Mouse (Mus musculus): ENCODE results near the gene Sv2a. TPM values are rescaled to one million over a fixed set of nuclear protein-coding genes. Genes with fewer than 3 reads are reported as not detected.
"Not testable (repeated sequence)": the region's sequence is repeated elsewhere in the genome, so short reads cannot be mapped to it uniquely, and the experiment has no call there.

Sv2a gene
- total RNA-seq, 2 experiments from 2014 or later = 429 to 445 TPM

GRCm38 (mm10) chr3:96219191-96219641, 38.3 kb downstream of the Sv2a start:
- peak in 1 of 2 experiments; percentile 20 for DNase-seq (ENCODE audit: low spot score in 2 of 2)

DNA sequence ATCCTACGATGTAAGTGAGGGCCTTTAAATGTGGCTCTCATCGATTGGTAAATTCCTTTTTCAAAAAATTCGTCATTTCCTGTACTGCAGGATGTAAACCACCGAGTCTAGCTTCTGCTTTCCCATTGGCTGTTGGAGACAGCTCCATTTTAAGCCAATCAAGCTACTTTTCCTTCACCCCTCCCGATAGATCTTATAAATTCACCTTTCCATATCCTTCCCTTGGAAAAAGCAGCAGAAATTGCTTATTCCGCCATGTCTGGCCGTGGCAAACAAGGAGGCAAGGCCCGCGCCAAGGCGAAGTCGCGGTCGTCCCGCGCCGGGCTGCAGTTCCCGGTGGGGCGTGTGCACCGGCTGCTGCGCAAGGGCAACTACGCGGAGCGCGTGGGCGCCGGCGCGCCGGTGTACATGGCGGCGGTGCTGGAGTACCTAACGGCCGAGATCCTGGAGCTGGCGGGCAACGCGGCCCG, 38.7 kb downstream of the Sv2a start, which contains the start of the genes Bola1 and Hist2h2ab:
Gene Bola1, minus strand, starts transcription at position 49 of the 470 bp plus-strand sequence.
Gene Hist2h2ab, plus strand, starts transcription at position 205 of the 470 bp plus-strand sequence.
- DNase-seq (ENCODE audit: low spot score in 2 of 2) = peak; percentile 53 to 77

DNA sequence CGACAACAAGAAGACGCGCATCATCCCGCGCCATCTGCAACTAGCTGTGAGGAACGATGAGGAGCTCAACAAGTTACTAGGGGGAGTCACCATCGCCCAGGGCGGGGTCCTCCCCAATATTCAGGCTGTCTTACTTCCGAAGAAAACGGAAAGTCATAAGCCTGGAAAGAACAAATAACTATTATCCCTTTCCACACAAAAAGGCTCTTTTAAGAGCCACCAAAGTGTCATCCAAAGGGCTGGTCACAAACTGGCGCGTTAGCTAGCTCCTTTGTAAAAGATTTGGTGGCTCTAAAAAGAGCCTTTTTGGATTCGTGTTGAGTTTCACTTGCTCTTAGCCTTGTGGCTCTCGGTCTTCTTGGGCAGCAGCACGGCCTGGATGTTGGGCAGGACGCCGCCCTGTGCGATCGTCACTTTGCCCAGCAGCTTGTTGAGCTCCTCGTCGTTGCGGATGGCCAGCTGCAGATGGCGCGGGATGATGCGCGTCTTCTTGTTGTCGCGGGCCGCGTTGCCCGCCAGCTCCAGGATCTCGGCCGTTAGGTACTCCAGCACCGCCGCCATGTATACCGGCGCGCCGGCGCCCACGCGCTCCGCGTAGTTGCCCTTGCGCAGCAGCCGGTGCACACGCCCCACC, 39.3 kb downstream of the Sv2a start:
- DNase-seq (ENCODE audit: low spot score in 2 of 2) = not testable (repeated sequence)

DNA sequence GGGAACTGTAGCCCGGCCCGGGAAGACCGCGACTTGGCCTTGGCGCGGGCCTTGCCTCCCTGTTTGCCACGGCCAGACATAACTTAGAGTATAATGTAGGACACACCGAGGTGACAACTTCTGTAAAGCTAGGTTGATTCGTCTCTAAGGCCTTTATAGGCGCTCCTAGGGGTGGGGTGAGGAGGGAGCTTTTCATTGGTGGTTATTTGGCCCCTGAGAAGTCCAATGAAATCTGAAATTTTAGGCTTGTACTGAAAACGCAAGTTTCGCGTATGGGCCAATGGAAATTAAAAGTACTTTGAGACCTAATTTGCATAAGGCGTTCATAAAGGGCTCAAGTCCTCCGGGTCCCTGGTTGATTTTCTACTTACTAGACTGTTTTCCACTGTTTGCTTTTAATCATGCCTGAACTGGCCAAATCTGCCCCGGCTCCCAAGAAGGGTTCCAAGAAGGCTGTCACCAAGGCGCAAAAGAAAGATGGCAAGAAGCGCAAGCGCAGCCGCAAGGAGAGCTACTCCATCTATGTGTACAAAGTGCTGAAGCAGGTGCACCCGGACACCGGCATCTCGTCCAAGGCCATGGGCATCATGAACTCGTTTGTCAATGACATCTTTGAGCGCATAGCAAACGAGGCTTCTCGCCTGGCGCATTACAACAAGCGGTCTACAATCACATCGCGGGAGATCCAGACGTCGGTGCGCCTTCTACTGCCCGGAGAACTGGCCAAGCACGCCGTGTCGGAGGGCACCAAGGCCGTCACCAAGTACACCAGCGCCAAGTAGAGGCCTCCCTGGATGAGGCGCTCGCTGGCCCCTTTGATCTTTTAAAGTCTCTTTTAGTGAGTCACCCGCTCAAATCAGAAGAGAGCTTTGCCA, 40.1 kb downstream of the Sv2a start, which contains the start of the genes Hist2h2ac and Hist2h2be:
Gene Hist2h2ac, minus strand, starts transcription at position 116 of the 875 bp plus-strand sequence.
Gene Hist2h2be, plus strand, starts transcription at position 355 of the 875 bp plus-strand sequence.
- DNase-seq (ENCODE audit: low spot score in 2 of 2) = peak; percentile 75 to 85

GRCm38 (mm10) chr3:96221640-96222038, 40.7 kb downstream of the Sv2a start:
- no peak for DNase-seq (ENCODE audit: low spot score in 2 of 2)

GRCm38 (mm10) chr3:96222774-96223173, 41.8 kb downstream of the Sv2a start:
- DNase-seq (ENCODE audit: low spot score in 2 of 2) = no peak

GRCm38 (mm10) chr3:96225421-96225820, 44.5 kb downstream of the Sv2a start:
- no peak for DNase-seq (ENCODE audit: low spot score in 2 of 2)

DNA sequence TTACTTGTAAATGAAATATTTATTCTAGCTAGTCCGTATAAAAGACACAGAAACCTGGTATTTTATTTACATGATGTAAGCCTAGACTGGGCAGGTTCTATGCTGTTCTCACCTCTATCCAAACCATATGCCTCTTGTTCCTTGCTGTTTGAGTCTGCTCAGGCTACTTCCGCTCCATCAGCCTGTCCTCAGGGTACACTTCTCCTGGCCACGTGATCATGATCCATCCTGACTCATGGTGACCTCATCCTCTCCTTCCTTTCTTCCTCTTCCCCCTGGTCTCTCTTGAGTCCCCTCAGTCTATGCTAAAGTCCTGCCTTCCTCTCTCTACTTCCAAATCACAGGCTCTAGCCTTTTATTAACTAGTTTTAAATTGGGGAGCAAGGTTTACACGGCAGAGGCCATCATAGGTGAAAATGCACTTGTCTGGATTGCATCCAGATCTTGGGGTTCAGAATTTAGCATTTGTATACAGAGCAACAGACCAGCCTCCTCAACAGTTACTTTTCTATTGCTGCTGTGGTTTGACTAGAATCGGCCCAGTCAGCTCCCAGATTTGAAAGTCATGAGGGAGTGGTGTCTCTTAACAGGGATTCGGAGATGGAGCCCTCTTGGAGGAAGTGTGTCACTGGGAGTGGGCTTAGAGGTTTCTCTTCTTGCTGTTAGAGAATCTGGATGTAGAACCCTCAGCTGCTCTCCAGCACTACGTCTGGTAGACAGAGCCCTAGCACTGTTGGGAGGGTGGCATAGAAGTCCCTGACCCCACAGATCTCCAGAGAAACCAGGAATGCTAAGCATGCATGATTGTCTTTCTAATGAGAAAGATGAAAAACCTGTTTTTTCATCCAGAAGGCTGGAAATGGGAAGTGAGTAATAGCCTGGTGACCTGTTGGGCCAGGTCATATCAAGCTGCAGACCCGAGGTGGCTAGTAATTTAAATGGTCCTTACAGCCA, 46.0 kb downstream of the Sv2a start:
- DNase-seq (ENCODE audit: low spot score in 2 of 2) = no peak

GRCm38 (mm10) chr3:96228828-96229227, 47.9 kb downstream of the Sv2a start:
- no peak for DNase-seq (ENCODE audit: low spot score in 2 of 2)

GRCm38 (mm10) chr3:96230404-96230803, 49.5 kb downstream of the Sv2a start:
- no peak for DNase-seq (ENCODE audit: low spot score in 2 of 2)

GRCm38 (mm10) chr3:96230910-96231757, 50.2 kb downstream of the Sv2a start:
- no peak for DNase-seq (ENCODE audit: low spot score in 2 of 2)

GRCm38 (mm10) chr3:96231758-96232120, 50.8 kb downstream of the Sv2a start:
- no peak for DNase-seq (ENCODE audit: low spot score in 2 of 2)

- no peak for DNase-seq (ENCODE audit: low spot score in 2 of 2)
These were observed 54.0 kb downstream of the Sv2a start for GRCm38 (mm10) chr3:96234914-96235313.

GRCm38 (mm10) chr3:96235836-96236235, 54.9 kb downstream of the Sv2a start:
- DNase-seq (ENCODE audit: low spot score in 2 of 2) = no peak

GRCm38 (mm10) chr3:96236834-96237334, 55.9 kb downstream of the Sv2a start:
- DNase-seq (ENCODE audit: low spot score in 2 of 2) = no peak

DNA sequence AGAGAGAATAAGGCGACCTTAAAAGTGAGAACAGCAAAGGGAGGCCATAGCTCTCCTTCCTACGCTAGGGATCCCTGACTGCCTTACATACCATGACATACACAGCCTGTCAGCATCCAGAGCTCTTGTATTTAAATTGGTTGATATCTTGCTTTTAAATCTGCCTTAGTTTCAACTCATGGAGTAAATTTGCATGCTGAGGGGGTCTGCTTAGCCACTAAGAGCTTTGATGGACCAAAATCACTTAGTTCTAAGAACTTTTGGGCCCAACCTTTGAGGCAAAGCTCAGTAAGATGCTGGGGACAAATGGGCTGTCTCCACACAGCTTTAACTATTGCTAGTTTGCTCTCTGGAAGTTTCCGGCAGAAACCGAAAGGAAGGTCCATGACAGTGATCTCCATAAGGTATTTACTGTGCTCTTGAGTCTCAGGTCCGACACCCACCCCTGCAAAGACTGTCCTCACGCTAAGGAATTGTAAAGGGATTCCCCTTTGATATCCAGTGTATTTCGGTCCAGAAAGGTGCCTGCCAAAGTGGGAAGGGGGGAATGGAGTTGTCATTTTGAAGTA, 56.5 kb downstream of the Sv2a start:
- no peak for DNase-seq (ENCODE audit: low spot score in 2 of 2)

- DNase-seq (ENCODE audit: low spot score in 2 of 2) = no peak
These were observed 57.1 kb downstream of the Sv2a start for GRCm38 (mm10) chr3:96237904-96238511.

GRCm38 (mm10) chr3:96238954-96239793, 58.2 kb downstream of the Sv2a start, which contains the start of gene Hist2h3c2:
Hist2h3c2 (minus strand) TSS chr3:96239127.
- DNase-seq (ENCODE audit: low spot score in 2 of 2) = peak in 1 of 2 experiments; percentile 25

Measured in left cerebral cortex, adult 18-20 months (tissue).